Mouse (Mus musculus): ENCODE measurements around the gene Syne1. TPM values are rescaled to one million over a fixed set of nuclear protein-coding genes. Genes with fewer than 3 reads are reported as not detected.

Gene Syne1
- polyA plus RNA-seq, 1 experiment from 2014 or later, result 18.2 TPM

DNA sequence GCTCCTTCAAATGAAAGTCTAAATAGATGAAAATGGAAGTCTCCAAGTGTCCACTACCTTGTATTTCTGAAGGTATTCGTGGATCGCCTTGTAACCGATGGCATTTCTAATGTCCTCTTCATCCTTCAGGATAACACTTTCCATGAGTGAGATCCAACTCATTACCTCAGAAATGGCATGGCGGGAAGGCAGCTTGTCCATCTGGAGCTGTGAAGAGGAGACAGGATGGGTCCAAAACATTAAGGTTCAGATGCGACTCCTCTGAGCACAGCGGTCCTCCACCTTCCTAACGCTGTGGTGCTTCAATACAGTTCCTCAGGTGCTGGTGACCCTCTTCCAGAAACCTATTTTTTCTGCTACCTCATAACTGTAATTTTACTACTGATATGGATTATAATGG, 426.5 kb downstream of the Syne1 start:
- peaks cover 51% of the 10 kb centered on the region for H3K36me3 ChIP-seq
- no peak overlapping the region for H3K4me3 ChIP-seq (replicated peaks)
- no peak overlapping the region for H3K9ac ChIP-seq (replicated peaks)
- no peaks in the 10 kb centered on the region for H3K27me3 ChIP-seq (replicated peaks)
- H3K27ac ChIP-seq (replicated peaks), result no peak overlapping the region
- no peak overlapping the region for H3K4me2 ChIP-seq
- WGBS, result 97% methylated on average over 7 of the region's 7 CpGs
- H3K4me1 ChIP-seq, result no peaks in the 10 kb centered on the region
- no peak for ATAC-seq (ENCODE audit: low FRiP score)
- H3K9me3 ChIP-seq (replicated peaks), result no peaks in the 10 kb centered on the region

DNA sequence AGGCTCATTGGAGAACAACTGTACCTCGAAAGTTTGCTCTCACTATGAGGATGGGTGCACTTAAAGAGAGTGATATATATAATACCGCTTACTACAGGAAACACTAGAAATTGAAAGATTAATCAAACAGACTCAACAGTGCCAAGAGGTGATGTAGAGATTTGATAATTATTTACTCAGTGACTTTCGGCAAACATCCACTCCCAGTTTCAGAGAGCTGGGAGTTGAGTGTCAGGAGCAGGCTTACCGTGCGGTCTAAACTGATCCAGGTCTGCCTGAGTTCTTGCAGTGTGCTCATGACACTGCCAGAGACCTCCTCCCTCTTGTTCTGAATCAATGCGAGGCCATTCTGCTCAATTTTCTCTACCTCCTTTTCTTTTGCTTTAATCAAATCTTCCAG, 434.6 kb downstream of the Syne1 start:
- no peak overlapping the region for H3K4me3 ChIP-seq (replicated peaks)

DNA sequence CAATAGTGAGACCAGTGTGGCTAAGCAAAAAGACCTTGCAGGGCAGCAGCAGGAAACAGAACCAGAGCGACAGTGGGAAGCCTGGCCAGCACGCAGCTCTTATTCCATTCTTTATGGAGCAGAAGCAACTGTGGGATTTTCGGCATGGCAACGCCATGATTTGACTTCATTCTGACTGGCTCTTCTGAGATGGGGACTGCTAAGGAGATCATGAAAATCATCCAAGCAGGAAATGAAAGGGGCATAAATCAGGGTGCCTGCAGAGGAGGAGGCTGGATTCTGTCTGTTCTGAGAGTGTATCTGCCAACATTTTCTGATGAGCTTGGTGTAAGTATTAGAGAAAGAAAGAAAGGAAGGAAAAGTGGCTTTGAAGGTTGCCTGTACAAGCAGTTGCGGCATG, 435.1 kb downstream of the Syne1 start:
- H3K4me3 ChIP-seq (replicated peaks), result no peak overlapping the region
- H3K9ac ChIP-seq (replicated peaks), result no peak overlapping the region
- H3K36me3 ChIP-seq, result peaks cover 41% of the 10 kb centered on the region
- 64% methylated on average over 5 of the region's 5 CpGs for WGBS
- H3K27me3 ChIP-seq (replicated peaks), result no peaks in the 10 kb centered on the region
- H3K4me1 ChIP-seq, result no peaks in the 10 kb centered on the region
- H3K9me3 ChIP-seq (replicated peaks), result no peaks in the 10 kb centered on the region
- peak; percentile 70 for ATAC-seq (ENCODE audit: low FRiP score)
- H3K4me2 ChIP-seq, result no peak overlapping the region
- H3K27ac ChIP-seq (replicated peaks), result no peak overlapping the region

More for the DNA sequence above, 434.6 kb downstream of the Syne1 start:
- Histone ChIP-seq H3K9ac (replicated peaks) (no peak overlapping the region), H3K4me2 (no peak overlapping the region), H3K27me3 (replicated peaks) (no peaks in the 10 kb centered on the region), H3K27ac (replicated peaks) (no peak overlapping the region), H3K36me3 (peaks cover 39% of the 10 kb centered on the region), H3K4me1 (no peaks in the 10 kb centered on the region), H3K9me3 (replicated peaks) (no peaks in the 10 kb centered on the region)
- WGBS, result 87% methylated on average over 6 of the region's 6 CpGs
- no peak for ATAC-seq (ENCODE audit: low FRiP score)

DNA sequence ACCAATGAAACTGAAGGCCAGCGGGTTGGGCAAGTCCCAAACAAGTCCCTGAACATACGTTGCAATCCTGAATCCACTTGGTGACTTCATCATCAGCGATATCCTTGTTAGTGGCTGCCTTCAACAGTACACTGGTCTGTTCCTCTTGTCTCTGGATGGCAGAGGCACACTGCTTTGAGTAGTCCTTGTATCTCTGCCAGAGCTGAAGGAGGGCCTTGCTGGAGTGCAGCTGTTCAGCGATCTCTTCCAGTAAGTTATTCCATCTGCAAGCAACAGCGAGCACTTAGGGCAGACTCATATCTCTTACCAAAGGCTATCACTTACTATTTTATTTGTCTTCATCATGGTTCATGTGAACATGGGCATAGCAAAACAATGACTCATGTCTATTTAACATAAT, 440.5 kb downstream of the Syne1 start:
- no peak overlapping the region for H3K4me3 ChIP-seq (replicated peaks)
- H3K27me3 ChIP-seq (replicated peaks), result no peaks in the 10 kb centered on the region
- H3K4me2 ChIP-seq, result no peak overlapping the region
- H3K9me3 ChIP-seq (replicated peaks), result no peaks in the 10 kb centered on the region
- ATAC-seq (ENCODE audit: low FRiP score), result no peak
- peaks cover 74% of the 10 kb centered on the region for H3K36me3 ChIP-seq
- no peak overlapping the region for H3K27ac ChIP-seq (replicated peaks)
- H3K4me1 ChIP-seq, result no peaks in the 10 kb centered on the region
- WGBS, result 87% methylated on average over 5 of the region's 5 CpGs
- H3K9ac ChIP-seq (replicated peaks), result no peak overlapping the region

DNA sequence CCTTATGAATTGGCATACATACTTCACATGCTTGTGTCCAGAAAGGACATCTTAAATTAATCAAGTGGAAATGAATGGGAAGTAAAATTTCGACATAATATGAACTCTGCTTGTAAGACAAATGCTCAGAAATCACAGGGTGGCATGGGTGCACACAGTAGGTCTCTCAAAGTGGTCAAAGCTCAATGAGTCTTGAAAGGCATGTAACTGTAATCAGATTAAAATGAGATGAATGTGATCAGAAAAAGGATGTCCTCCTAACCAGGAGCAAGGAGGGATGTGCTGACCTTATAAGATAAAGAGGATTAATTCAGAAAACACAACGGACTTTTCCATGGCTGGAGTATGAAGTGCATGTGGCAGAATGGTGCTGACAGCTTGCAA, 453.5 kb downstream of the Syne1 start:
- Histone ChIP-seq H3K9ac (replicated peaks) (no peak overlapping the region), H3K4me3 (replicated peaks) (no peak overlapping the region), H3K4me1 (no peaks in the 10 kb centered on the region), H3K4me2 (no peak overlapping the region), H3K9me3 (replicated peaks) (no peaks in the 10 kb centered on the region), H3K36me3 (peaks cover 25% of the 10 kb centered on the region), H3K27me3 (replicated peaks) (no peaks in the 10 kb centered on the region), H3K27ac (replicated peaks) (no peak overlapping the region)
- ATAC-seq (ENCODE audit: low FRiP score), result no peak
- 72% methylated on average over 2 of the region's 2 CpGs for WGBS

DNA sequence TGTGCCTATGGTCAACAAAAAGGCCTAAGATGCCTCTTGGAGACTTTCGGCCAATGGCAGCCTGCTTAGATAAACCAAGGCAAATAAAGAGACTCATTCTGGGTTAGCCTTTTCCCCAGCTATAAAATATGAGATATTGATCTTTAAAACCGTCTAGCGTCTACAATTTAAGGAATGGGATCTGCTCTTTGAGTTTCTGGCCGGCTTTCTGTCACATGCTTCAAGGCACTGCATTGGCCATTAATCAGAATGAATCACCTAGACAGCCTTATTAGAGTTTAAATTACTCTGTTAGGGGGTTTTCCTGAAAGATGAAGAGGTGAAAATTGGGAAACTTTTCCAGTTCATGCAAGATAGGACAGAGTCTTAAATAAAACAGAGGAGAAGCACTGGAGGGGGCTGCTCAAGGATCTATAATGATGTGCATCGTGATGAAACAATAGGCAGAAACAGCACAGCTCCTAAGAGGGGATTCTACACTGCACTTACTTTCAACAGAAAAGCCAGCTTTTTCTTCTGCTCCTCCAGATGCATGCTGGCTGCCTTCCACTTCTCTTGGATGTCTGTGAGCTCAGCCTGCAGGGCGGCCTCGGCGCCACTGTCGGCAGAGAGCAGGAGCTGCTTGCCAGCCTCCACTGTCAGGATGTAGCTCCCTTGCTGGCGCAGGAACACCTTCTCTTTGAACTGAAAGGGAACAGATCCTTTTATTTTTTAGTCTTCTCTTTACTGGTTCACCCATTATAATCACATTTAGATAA, 454.1 kb downstream of the Syne1 start:
- 79% methylated on average over 10 of the region's 10 CpGs for WGBS

DNA sequence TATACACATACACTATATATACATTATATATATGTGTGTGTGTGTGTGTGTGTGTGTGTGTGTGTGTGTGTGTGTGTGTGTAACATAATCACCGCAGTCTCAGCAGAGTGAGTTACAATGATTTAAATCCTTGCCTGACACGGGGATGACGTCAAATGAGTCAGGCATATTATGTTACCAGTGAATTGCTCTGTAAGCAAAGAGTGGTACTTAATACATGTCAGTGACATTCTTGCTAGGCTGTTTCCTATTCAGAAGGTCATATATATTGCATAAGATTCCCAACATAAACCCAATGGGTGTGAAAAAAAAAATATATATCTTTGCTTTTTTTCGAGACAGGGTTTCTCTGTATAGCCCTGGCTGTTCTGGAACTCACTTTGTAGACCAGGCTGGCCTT, 462.1 kb downstream of the Syne1 start:
- no peak overlapping the region for H3K9ac ChIP-seq (replicated peaks)
- 80% methylated on average over 4 of the region's 4 CpGs for WGBS
- H3K9me3 ChIP-seq (replicated peaks), result no peaks in the 10 kb centered on the region
- H3K27ac ChIP-seq (replicated peaks), result no peak overlapping the region
- H3K4me2 ChIP-seq, result no peak overlapping the region
- ATAC-seq (ENCODE audit: low FRiP score), result no peak
- H3K4me1 ChIP-seq, result no peaks in the 10 kb centered on the region
- 0 out of 2 replicates have a peak, but pooled peaks cover 4% of the 10 kb centered on the region for H3K36me3 ChIP-seq
- no peaks in the 10 kb centered on the region for H3K27me3 ChIP-seq (replicated peaks)
- H3K4me3 ChIP-seq (replicated peaks), result no peak overlapping the region

More for the DNA sequence above, 454.1 kb downstream of the Syne1 start:
- Histone ChIP-seq H3K36me3 (peaks cover 25% of the 10 kb centered on the region), H3K9me3 (replicated peaks) (no peaks in the 10 kb centered on the region), H3K9ac (replicated peaks) (no peak overlapping the region), H3K4me1 (no peaks in the 10 kb centered on the region), H3K27me3 (replicated peaks) (no peaks in the 10 kb centered on the region), H3K27ac (replicated peaks) (no peak overlapping the region), H3K4me2 (no peak overlapping the region), H3K4me3 (replicated peaks) (no peak overlapping the region)
- ATAC-seq (ENCODE audit: low FRiP score), result no peak

DNA sequence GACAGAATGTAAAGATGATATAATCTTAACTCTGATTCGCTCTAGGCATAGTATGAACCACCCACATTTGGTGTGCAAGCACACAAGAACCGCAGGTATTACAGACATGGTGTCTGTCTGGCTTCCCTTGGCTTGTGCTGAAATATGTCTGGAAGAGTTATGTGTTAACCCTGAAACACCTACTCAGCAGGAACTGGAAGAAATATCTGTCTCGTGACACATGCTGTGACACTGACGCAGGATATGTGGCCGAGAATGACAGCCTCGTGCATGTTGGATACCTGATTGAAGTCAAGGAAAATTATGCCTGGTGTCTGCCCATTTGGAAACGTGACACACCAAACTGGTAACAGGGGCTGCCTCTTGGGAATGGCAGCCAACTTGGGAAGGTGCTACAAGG, 463.9 kb downstream of the Syne1 start:
- Histone ChIP-seq H3K4me3 (replicated peaks) (no peak overlapping the region), H3K4me1 (no peaks in the 10 kb centered on the region), H3K36me3 (peaks cover 4% of the 10 kb centered on the region; the same call in 1 of the 2 replicates), H3K4me2 (no peak overlapping the region), H3K27me3 (replicated peaks) (no peaks in the 10 kb centered on the region), H3K9me3 (replicated peaks) (no peaks in the 10 kb centered on the region), H3K27ac (replicated peaks) (no peak overlapping the region), H3K9ac (replicated peaks) (no peak overlapping the region)
- ATAC-seq (ENCODE audit: low FRiP score), result no peak
- WGBS, result 84% methylated on average over 7 of the region's 7 CpGs

DNA sequence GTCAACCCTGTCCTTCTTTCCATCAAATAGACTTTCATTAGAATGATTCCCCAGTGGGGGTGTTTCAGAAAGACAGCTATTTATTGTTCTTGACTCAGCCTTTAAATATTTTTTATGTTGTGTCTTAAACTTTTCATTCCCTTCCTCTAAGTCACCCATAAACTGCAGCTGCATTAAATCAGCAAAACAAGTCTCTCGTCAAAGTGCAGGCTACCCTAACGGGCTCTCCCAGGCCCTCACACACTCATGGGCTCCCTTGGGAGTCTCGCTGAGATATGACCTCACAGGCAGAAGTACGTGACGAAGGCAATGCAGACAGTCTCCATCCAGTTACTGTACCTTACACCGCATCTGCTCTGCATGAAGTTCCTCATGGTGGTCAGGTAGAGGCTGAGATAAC, 465.0 kb downstream of the Syne1 start:
- no peaks in the 10 kb centered on the region for H3K27me3 ChIP-seq (replicated peaks)
- 80% methylated on average over 6 of the region's 6 CpGs for WGBS

DNA sequence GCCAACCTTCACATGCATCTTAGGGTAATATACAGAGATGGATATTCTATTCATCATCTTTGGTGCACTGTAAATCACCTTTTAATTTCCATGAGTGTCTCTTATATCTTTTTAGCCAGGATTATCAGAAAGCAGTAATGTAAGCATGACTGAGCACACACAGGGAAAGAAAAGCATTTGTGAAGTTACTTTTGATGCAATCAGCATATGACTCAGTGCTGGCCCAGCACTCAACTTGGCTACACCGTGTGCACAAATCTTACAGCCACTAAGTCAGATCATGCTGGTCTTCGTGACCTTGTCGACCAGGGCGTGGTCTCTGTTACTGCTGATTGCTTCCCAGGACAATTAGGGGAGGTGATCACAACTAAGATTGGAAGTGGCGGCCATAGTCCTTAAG, 465.5 kb downstream of the Syne1 start:
- no peak overlapping the region for H3K27ac ChIP-seq (replicated peaks)
- H3K9ac ChIP-seq (replicated peaks), result no peak overlapping the region
- no peaks in the 10 kb centered on the region for H3K27me3 ChIP-seq (replicated peaks)
- no peak overlapping the region for H3K4me2 ChIP-seq
- 88% methylated on average over 5 of the region's 5 CpGs for WGBS
- H3K4me3 ChIP-seq (replicated peaks), result no peak overlapping the region
- no peak for ATAC-seq (ENCODE audit: low FRiP score)
- H3K36me3 ChIP-seq, result peaks cover 4% of the 10 kb centered on the region; the same call in 1 of the 2 replicates
- H3K9me3 ChIP-seq (replicated peaks), result no peaks in the 10 kb centered on the region
- no peaks in the 10 kb centered on the region for H3K4me1 ChIP-seq

More for the DNA sequence above, 465.0 kb downstream of the Syne1 start:
- no peak overlapping the region for H3K4me3 ChIP-seq (replicated peaks)
- H3K4me1 ChIP-seq, result no peaks in the 10 kb centered on the region
- ATAC-seq (ENCODE audit: low FRiP score), result no peak
- H3K9me3 ChIP-seq (replicated peaks), result no peaks in the 10 kb centered on the region
- no peak overlapping the region for H3K9ac ChIP-seq (replicated peaks)
- H3K4me2 ChIP-seq, result no peak overlapping the region
- no peak overlapping the region for H3K27ac ChIP-seq (replicated peaks)
- H3K36me3 ChIP-seq, result peaks cover 4% of the 10 kb centered on the region; the same call in 1 of the 2 replicates

DNA sequence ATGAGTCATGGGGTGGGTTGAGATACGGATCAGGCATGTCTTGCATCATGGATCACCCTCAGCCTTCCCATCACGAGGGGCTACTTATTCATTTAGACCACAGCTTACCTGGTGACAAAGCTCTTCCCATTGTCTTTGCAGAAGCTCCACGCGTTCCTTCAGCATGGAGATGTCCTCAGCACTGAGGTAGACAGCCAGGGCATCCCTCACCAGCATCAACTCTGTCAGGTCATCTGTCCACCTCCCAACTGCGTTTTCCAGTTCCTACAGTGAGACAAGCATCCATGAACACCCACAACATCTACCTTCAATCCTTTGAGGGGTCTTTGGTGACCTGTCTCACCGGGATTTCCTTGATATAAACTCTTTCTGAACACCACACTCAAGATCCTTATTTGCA, 467.6 kb downstream of the Syne1 start:
- Histone ChIP-seq H3K4me1 (peaks cover 5% of the 10 kb centered on the region), H3K27me3 (replicated peaks) (no peaks in the 10 kb centered on the region), H3K9me3 (replicated peaks) (no peaks in the 10 kb centered on the region), H3K27ac (replicated peaks) (no peak overlapping the region), H3K36me3 (peaks cover 4% of the 10 kb centered on the region; the same call in 1 of the 2 replicates), H3K9ac (replicated peaks) (no peak overlapping the region), H3K4me3 (replicated peaks) (no peak overlapping the region), H3K4me2 (no peak overlapping the region)
- no peak for ATAC-seq (ENCODE audit: low FRiP score)
- 84% methylated on average over 6 of the region's 6 CpGs for WGBS

DNA sequence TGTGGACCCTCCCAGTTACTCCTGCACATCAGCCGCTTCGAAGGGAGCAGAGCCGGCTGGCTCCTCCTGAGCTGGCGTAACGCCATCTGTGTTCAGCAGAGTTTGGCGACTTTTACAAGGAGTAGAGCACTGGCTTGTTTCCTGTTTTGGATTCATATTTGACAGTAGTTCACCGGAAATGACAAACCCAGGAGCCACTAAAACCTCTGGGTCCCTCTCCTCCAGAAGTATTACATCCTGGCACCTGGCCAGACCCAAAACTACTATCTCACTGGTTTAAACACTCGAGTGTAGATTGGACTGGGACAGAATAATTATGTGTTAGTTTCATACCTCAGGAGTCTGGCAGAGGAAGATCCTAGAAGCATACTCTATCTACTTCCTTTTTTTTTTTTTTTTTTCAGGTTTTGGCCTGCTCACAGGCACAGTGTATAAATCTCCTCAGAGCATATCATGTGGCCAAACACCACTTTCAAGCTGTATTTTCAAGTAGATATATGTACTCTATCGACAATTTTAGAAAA, 471.3 kb downstream of the Syne1 start:
- Histone ChIP-seq H3K27me3 (replicated peaks) (no peaks in the 10 kb centered on the region), H3K4me1 (peaks cover 5% of the 10 kb centered on the region), H3K4me3 (replicated peaks) (no peak overlapping the region), H3K4me2 (no peak overlapping the region), H3K9me3 (replicated peaks) (no peaks in the 10 kb centered on the region), H3K36me3 (peaks cover 3% of the 10 kb centered on the region; the same call in 1 of the 2 replicates), H3K9ac (replicated peaks) (no peak overlapping the region), H3K27ac (replicated peaks) (0 out of 2 replicates have a peak overlapping the region, but pooled peaks have one; percentile 9)
- ATAC-seq (ENCODE audit: low FRiP score), result no peak
- WGBS, result 64% methylated on average over 9 of the region's 9 CpGs

Measured in neural tube, embryonic 15.5 days (tissue).